Mouse (Mus musculus): ENCODE results near the gene 4930556J24Rik. TPM values are rescaled to one million over a fixed set of nuclear protein-coding genes. Genes with fewer than 3 reads are reported as not detected.
"Not testable (repeated sequence)": the region's sequence is repeated elsewhere in the genome, so short reads cannot be mapped to it uniquely, and the experiment has no call there.

The 4930556J24Rik gene
- polyA plus RNA-seq (2015; fragmentation: Nextera tagmentation; extraction: Ambion mirVana) = 0.17 TPM in 1 of 2 replicates, not detected in the other

DNA sequence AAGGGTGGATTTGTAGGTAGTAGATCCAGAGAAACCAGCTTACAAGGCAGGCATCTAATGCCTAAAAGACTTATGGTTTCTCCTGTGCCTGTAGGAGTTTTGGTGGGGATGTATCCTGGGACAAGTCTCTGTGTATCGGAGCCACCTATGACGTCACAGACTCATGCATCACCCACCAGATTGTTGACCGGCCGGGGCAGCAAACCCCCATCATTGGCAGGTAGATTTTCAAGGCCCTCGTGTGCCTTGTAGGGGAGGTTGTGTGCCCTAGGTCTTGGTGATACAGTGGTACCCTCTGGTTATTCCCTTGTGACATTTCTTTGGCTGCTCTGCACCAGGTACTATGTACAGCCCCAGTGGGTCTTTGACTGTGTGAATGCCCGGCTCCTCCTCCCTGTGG lies at the start of gene 4930556J24Rik:
4930556J24Rik (minus strand) TSS at position 101 of the 400 bp plus-strand sequence.
- no peak for ATAC-seq (ENCODE audit: insufficient read depth)
- H3K36me3 ChIP-seq (replicated peaks) = peaks cover 92% of the 10 kb centered on the region

GRCm38 (mm10) chr11:4023321-4023720 lies 46.7 kb upstream of the 4930556J24Rik start:
- no peaks in the 10 kb centered on the region for H3K9me3 ChIP-seq (replicated peaks)
- H3K4me1 ChIP-seq (replicated peaks) = no peaks in the 10 kb centered on the region
- no peak overlapping the region for H3K4me2 ChIP-seq
- no peaks in the 10 kb centered on the region for H3K36me3 ChIP-seq (replicated peaks)
- no peak overlapping the region for H3K27ac ChIP-seq (replicated peaks)
- no peak overlapping the region for H3K9ac ChIP-seq
- WGBS (ENCODE audit: insufficient replicate concordance) = 31% methylated on average over 2 of the region's 2 CpGs
- H3K4me3 ChIP-seq (replicated peaks) = no peak overlapping the region
- no peak for ATAC-seq (ENCODE audit: insufficient read depth)
- no peaks in the 10 kb centered on the region for H3K27me3 ChIP-seq

More for the DNA sequence above, at the start of gene 4930556J24Rik:
- no peak within 1 kb of the TSS for H3K4me2 ChIP-seq
- H3K27me3 ChIP-seq = no peaks in the 10 kb centered on the region
- no peaks in the 10 kb centered on the region for H3K4me1 ChIP-seq (replicated peaks)
- 86% methylated on average over 6 of the region's 6 CpGs for WGBS (ENCODE audit: insufficient replicate concordance)
- H3K27ac ChIP-seq (replicated peaks) = no peak within 1 kb of the TSS
- no peaks in the 10 kb centered on the region for H3K9me3 ChIP-seq (replicated peaks)
- no peak within 1 kb of the TSS for H3K9ac ChIP-seq
- H3K4me3 ChIP-seq (replicated peaks) = no peak within 1 kb of the TSS

DNA sequence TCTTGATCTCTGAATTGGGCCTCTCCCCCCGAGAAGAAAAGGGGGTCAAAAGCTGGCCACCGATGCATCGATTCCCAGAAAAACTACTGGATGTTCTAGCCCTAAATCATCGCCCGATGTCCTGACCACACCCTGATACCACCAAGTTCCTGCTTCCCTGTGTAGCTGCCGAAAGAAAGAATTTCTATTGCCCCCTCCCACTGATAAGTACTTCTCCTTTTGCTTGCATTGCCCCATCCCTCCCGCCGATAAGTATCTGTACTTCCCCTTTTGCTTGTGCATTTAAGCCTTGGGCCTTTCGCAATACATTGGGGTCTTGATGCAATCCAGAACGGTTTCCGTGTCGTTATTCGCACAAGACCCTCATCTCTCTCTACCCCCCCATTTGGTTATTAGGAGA lies 45.5 kb upstream of the 4930556J24Rik start:
- not testable (repeated sequence) for H3K4me1 ChIP-seq (replicated peaks); H3K27ac ChIP-seq (replicated peaks); H3K4me2 ChIP-seq; H3K9ac ChIP-seq; H3K4me3 ChIP-seq (replicated peaks); H3K9me3 ChIP-seq (replicated peaks); H3K27me3 ChIP-seq; H3K36me3 ChIP-seq (replicated peaks); ATAC-seq (ENCODE audit: insufficient read depth)
- 56% methylated on average over 13 of the region's 13 CpGs for WGBS (ENCODE audit: insufficient replicate concordance)

- H3K36me3 ChIP-seq (replicated peaks); H3K4me2 ChIP-seq; H3K4me3 ChIP-seq (replicated peaks); H3K27ac ChIP-seq (replicated peaks); ATAC-seq (ENCODE audit: insufficient read depth); H3K27me3 ChIP-seq; H3K9ac ChIP-seq; H3K9me3 ChIP-seq (replicated peaks); H3K4me1 ChIP-seq (replicated peaks): not testable (repeated sequence)
- 68% methylated on average over 14 of the region's 14 CpGs for WGBS (ENCODE audit: insufficient replicate concordance)
These were observed 39.2 kb upstream of the 4930556J24Rik start for GRCm38 (mm10) chr11:4015796-4016195.

DNA sequence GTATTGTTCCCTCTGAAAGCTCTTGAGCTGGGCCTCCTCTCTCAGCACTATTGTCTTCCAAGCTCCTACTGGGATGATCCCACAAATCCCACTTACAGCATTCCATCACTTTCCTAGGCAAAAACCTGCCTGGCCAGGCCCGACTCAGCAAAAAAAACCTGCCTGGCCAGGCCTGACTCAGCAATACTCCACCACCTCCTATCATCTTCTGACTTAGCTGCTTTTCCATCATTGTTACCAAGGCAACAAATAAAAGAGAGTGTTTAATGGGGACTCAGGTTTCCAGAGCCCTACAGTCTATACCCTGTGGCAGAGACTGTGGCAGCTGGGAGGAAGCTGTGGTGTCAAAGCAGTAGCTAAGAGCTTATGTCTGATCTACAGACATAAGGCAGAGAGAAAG lies 36.0 kb upstream of the 4930556J24Rik start:
- Histone ChIP-seq H3K4me3 (replicated peaks) (no peak overlapping the region), H3K4me2 (no peak overlapping the region), H3K4me1 (replicated peaks) (no peaks in the 10 kb centered on the region), H3K9ac (no peak overlapping the region), H3K36me3 (replicated peaks) (no peaks in the 10 kb centered on the region), H3K9me3 (replicated peaks) (no peaks in the 10 kb centered on the region), H3K27me3 (no peaks in the 10 kb centered on the region), H3K27ac (replicated peaks) (no peak overlapping the region)
- ATAC-seq (ENCODE audit: insufficient read depth) = no peak
- 58% methylated on average over 1 of the region's 1 CpGs for WGBS (ENCODE audit: insufficient replicate concordance)

GRCm38 (mm10) chr11:4006462-4006861 lies 29.9 kb upstream of the 4930556J24Rik start:
- Histone ChIP-seq H3K4me2 (no peak overlapping the region), H3K4me1 (replicated peaks) (no peaks in the 10 kb centered on the region), H3K9me3 (replicated peaks) (no peaks in the 10 kb centered on the region), H3K36me3 (replicated peaks) (no peaks in the 10 kb centered on the region), H3K27me3 (no peaks in the 10 kb centered on the region), H3K27ac (replicated peaks) (no peak overlapping the region), H3K4me3 (replicated peaks) (no peak overlapping the region), H3K9ac (no peak overlapping the region)
- WGBS (ENCODE audit: insufficient replicate concordance) = 59% methylated on average over 3 of the region's 3 CpGs
- no peak for ATAC-seq (ENCODE audit: insufficient read depth)

GRCm38 (mm10) chr11:4005220-4005805 lies 28.7 kb upstream of the 4930556J24Rik start:
- H3K9me3 ChIP-seq (replicated peaks) = no peaks in the 10 kb centered on the region
- peaks cover 1% of the 10 kb centered on the region; the same call in 1 of the 2 replicates for H3K27me3 ChIP-seq
- no peaks in the 10 kb centered on the region for H3K4me1 ChIP-seq (replicated peaks)
- H3K27ac ChIP-seq (replicated peaks) = no peak overlapping the region
- H3K4me2 ChIP-seq = no peak overlapping the region
- no peak for ATAC-seq (ENCODE audit: insufficient read depth)
- H3K36me3 ChIP-seq (replicated peaks) = no peaks in the 10 kb centered on the region
- WGBS (ENCODE audit: insufficient replicate concordance) = 30% methylated on average over 5 of the region's 5 CpGs
- H3K4me3 ChIP-seq (replicated peaks) = no peak overlapping the region
- H3K9ac ChIP-seq = no peak overlapping the region

GRCm38 (mm10) chr11:4001603-4002002 lies 25.0 kb upstream of the 4930556J24Rik start:
- no peak for ATAC-seq (ENCODE audit: insufficient read depth)
- Histone ChIP-seq H3K4me2 (no peak overlapping the region), H3K36me3 (replicated peaks) (no peaks in the 10 kb centered on the region), H3K9me3 (replicated peaks) (no peaks in the 10 kb centered on the region), H3K27me3 (peaks cover 38% of the 10 kb centered on the region), H3K4me1 (replicated peaks) (no peaks in the 10 kb centered on the region), H3K9ac (no peak overlapping the region), H3K27ac (replicated peaks) (no peak overlapping the region), H3K4me3 (replicated peaks) (no peak overlapping the region)
- 7% methylated on average over 5 of the region's 5 CpGs for WGBS (ENCODE audit: insufficient replicate concordance)

GRCm38 (mm10) chr11:3999547-3999946 lies 23.0 kb upstream of the 4930556J24Rik start:
- WGBS (ENCODE audit: insufficient replicate concordance) = 64% methylated on average over 5 of the region's 5 CpGs
- ATAC-seq (ENCODE audit: insufficient read depth) = no peak

GRCm38 (mm10) chr11:3997978-3998720 lies 21.6 kb upstream of the 4930556J24Rik start:
- no peaks in the 10 kb centered on the region for H3K4me1 ChIP-seq (replicated peaks)
- peak overlapping the region; percentile 48 for H3K4me2 ChIP-seq
- peaks cover 38% of the 10 kb centered on the region for H3K27me3 ChIP-seq
- H3K9me3 ChIP-seq (replicated peaks) = no peaks in the 10 kb centered on the region
- ATAC-seq (ENCODE audit: insufficient read depth) = 0 out of 2 replicates have a peak, but pooled peaks have one; percentile 18
- H3K4me3 ChIP-seq (replicated peaks) = peak overlapping the region; percentile 28
- no peak overlapping the region for H3K27ac ChIP-seq (replicated peaks)
- 4% methylated on average over 66 of the region's 66 CpGs for WGBS (ENCODE audit: insufficient replicate concordance)
- H3K9ac ChIP-seq = no peak overlapping the region
- H3K36me3 ChIP-seq (replicated peaks) = no peaks in the 10 kb centered on the region

More at GRCm38 (mm10) chr11:3999547-3999946, 23.0 kb upstream of the 4930556J24Rik start:
- Histone ChIP-seq H3K27me3 (peaks cover 38% of the 10 kb centered on the region), H3K4me1 (replicated peaks) (no peaks in the 10 kb centered on the region), H3K9ac (no peak overlapping the region), H3K36me3 (replicated peaks) (no peaks in the 10 kb centered on the region), H3K9me3 (replicated peaks) (no peaks in the 10 kb centered on the region), H3K4me3 (replicated peaks) (no peak overlapping the region), H3K27ac (replicated peaks) (no peak overlapping the region), H3K4me2 (no peak overlapping the region)

GRCm38 (mm10) chr11:3996840-3997239 lies 20.3 kb upstream of the 4930556J24Rik start:
- H3K27ac ChIP-seq (replicated peaks) = no peak overlapping the region
- WGBS (ENCODE audit: insufficient replicate concordance) = 57% methylated on average over 3 of the region's 3 CpGs
- no peaks in the 10 kb centered on the region for H3K9me3 ChIP-seq (replicated peaks)

More at GRCm38 (mm10) chr11:3996840-3997239, 20.3 kb upstream of the 4930556J24Rik start:
- no peak overlapping the region for H3K4me2 ChIP-seq
- no peak overlapping the region for H3K9ac ChIP-seq
- ATAC-seq (ENCODE audit: insufficient read depth) = no peak
- no peaks in the 10 kb centered on the region for H3K4me1 ChIP-seq (replicated peaks)
- peaks cover 38% of the 10 kb centered on the region for H3K27me3 ChIP-seq
- no peak overlapping the region for H3K4me3 ChIP-seq (replicated peaks)
- no peaks in the 10 kb centered on the region for H3K36me3 ChIP-seq (replicated peaks)

Measured in liver, embryonic 15.5 days (tissue).